ENCODE assay signal across 8 mouse cellular contexts in genomic region chr17:47395376-47395913, GRCm38 (mm10). TPM values are rescaled to one million over a fixed set of nuclear protein-coding genes. Genes with fewer than 3 reads are reported as not detected.
DNase-seq lines count a peak whose midpoint lies in the region; ATAC-seq and TF ChIP-seq lines count a peak whose summit lies in the region.

No protein-coding gene starts in this region.

- DNase-seq in G1E (ENCODE audit: low spot score): peak; percentile 23
- no peak for DNase-seq in hindbrain, embryonic 14.5 days (ENCODE audit: low spot score)
- peak; percentile 77 for DNase-seq in liver
- no peak for DNase-seq in right cerebral cortex, postnatal 25 days

- no peak overlapping the region for H3K9ac ChIP-seq in forebrain, embryonic 16.5 days (replicated peaks; ENCODE audit: low read depth, low read length)
- H3K9ac ChIP-seq in hindbrain, embryonic 14.5 days: 0 out of 2 replicates have a peak overlapping the region, but pooled peaks have one; percentile 20
- no peak overlapping the region for H3K9ac ChIP-seq in midbrain, embryonic 16.5 days (ENCODE audit: low read depth, low read length)

- WGBS in bone marrow, adult 2 months: 1% methylated on average over 20 of the region's 20 CpGs
- 3% methylated on average over 19 of the region's 20 CpGs for WGBS in forebrain, embryonic 16.5 days
- WGBS in hindbrain, embryonic 14.5 days: 3% methylated on average over 19 of the region's 20 CpGs
- WGBS in midbrain, embryonic 16.5 days: 4% methylated on average over 17 of the region's 20 CpGs

- peak overlapping the region; percentile 44 for H3K4me2 ChIP-seq in forebrain, embryonic 16.5 days (ENCODE audit: low read length)
- H3K4me2 ChIP-seq in hindbrain, embryonic 14.5 days (replicated peaks): peak overlapping the region; percentile 39
- H3K4me2 ChIP-seq in midbrain, embryonic 16.5 days (ENCODE audit: low read length): peak overlapping the region; percentile 45

- H3K4me3 ChIP-seq in G1E (ENCODE audit: low read depth, low read length): peak overlapping the region; percentile 68
- peak overlapping the region; percentile 75 for H3K4me3 ChIP-seq in bone marrow, adult 2 months (replicated peaks; ENCODE audit: control insufficient read depth, low read depth, low read length)
- H3K4me3 ChIP-seq in forebrain, embryonic 16.5 days (replicated peaks; ENCODE audit: low read length): peak overlapping the region; percentile 26
- H3K4me3 ChIP-seq in hindbrain, embryonic 14.5 days (replicated peaks; ENCODE audit: low read length): 0 out of 2 replicates have a peak overlapping the region, but pooled peaks have one; percentile 3
- H3K4me3 ChIP-seq in midbrain, embryonic 16.5 days (ENCODE audit: low read depth, low read length): peak overlapping the region; percentile 18
- H3K4me3 ChIP-seq in testis, adult 2 months (ENCODE audit: control insufficient read depth, low read depth, low read length): peak overlapping the region; percentile 65

- no peak overlapping the region for H3K27ac ChIP-seq in bone marrow, adult 2 months (ENCODE audit: control insufficient read depth, insufficient read depth, low read depth, low read length, poor library complexity)
- H3K27ac ChIP-seq in forebrain, embryonic 16.5 days (ENCODE audit: low read length): no peak overlapping the region
- H3K27ac ChIP-seq in hindbrain, embryonic 14.5 days: no peak overlapping the region
- no peak overlapping the region for H3K27ac ChIP-seq in midbrain, embryonic 16.5 days (ENCODE audit: low read length)
- H3K27ac ChIP-seq in testis, adult 2 months (ENCODE audit: control insufficient read depth, insufficient read depth, low read depth, low read length): no peak overlapping the region

- no peak for ATAC-seq in G1E (ENCODE audit: extremely low read depth, insufficient number of reproducible peaks, low FRiP score, poor library complexity, severe bottlenecking)
- peak; percentile 45; the same call in 1 of the 2 replicates for ATAC-seq in forebrain, embryonic 16.5 days
- no peak; the same call in 1 of the 2 replicates for ATAC-seq in hindbrain, embryonic 14.5 days (ENCODE audit: low FRiP score)
- peak; percentile 39; the same call in 1 of the 2 replicates for ATAC-seq in midbrain, embryonic 16.5 days

- H3K27me3 ChIP-seq in G1E (ENCODE audit: insufficient read depth, low read length): peaks cover 30% of the 10 kb centered on the region
- H3K27me3 ChIP-seq in forebrain, embryonic 16.5 days (replicated peaks; ENCODE audit: control insufficient read depth, insufficient read depth, low read length): peaks cover 29% of the 10 kb centered on the region
- H3K27me3 ChIP-seq in hindbrain, embryonic 14.5 days (ENCODE audit: control insufficient read depth, insufficient read depth, low read length): peaks cover 22% of the 10 kb centered on the region
- peaks cover 19% of the 10 kb centered on the region for H3K27me3 ChIP-seq in midbrain, embryonic 16.5 days (ENCODE audit: control insufficient read depth, insufficient read depth, low read depth, low read length)
- no peaks in the 10 kb centered on the region; the same call in 1 of the 2 replicates for H3K27me3 ChIP-seq in testis, adult 2 months (ENCODE audit: control insufficient read depth, insufficient read depth, low read length)

- no peak for TF ChIP-seq POLR2A in bone marrow, adult 2 months (IDR thresholded peaks at IDR 0.05; ENCODE audit: borderline replicate concordance, control insufficient read depth, low read depth, low read length)
- no peak for TF ChIP-seq POLR2A in testis, adult 2 months (IDR thresholded peaks at IDR 0.05; ENCODE audit: control insufficient read depth, low read depth, low read length)

- H3K9me3 ChIP-seq in G1E (replicated peaks): no peaks in the 10 kb centered on the region
- no peaks in the 10 kb centered on the region for H3K9me3 ChIP-seq in forebrain, embryonic 16.5 days (ENCODE audit: control insufficient read depth, low read length)
- H3K9me3 ChIP-seq in hindbrain, embryonic 14.5 days (ENCODE audit: control insufficient read depth, low read length): no peaks in the 10 kb centered on the region
- no peaks in the 10 kb centered on the region for H3K9me3 ChIP-seq in midbrain, embryonic 16.5 days (replicated peaks; ENCODE audit: control insufficient read depth, low read length, poor library complexity, severe bottlenecking)

- TF ChIP-seq CTCF in G1E (IDR thresholded peaks at IDR 0.05; ENCODE audit: low read depth, low read length): no peak
- TF ChIP-seq CTCF in bone marrow, adult 2 months (IDR thresholded peaks at IDR 0.05; ENCODE audit: control insufficient read depth, insufficient read depth, low read length): no peak
- no peak for TF ChIP-seq CTCF in testis, adult 2 months (IDR thresholded peaks at IDR 0.05; ENCODE audit: control insufficient read depth, insufficient read depth, insufficient replicate concordance, low read depth, low read length)

- H3K36me3 ChIP-seq in G1E (replicated peaks): no peaks in the 10 kb centered on the region
- no peaks in the 10 kb centered on the region for H3K36me3 ChIP-seq in forebrain, embryonic 16.5 days (ENCODE audit: control insufficient read depth, insufficient read depth)
- H3K36me3 ChIP-seq in hindbrain, embryonic 14.5 days (replicated peaks; ENCODE audit: control insufficient read depth, insufficient read depth): no peaks in the 10 kb centered on the region
- H3K36me3 ChIP-seq in midbrain, embryonic 16.5 days (ENCODE audit: control insufficient read depth, insufficient read depth, low read length): no peaks in the 10 kb centered on the region
- no peaks in the 10 kb centered on the region for H3K36me3 ChIP-seq in testis, adult 2 months (ENCODE audit: control insufficient read depth, insufficient read depth, low read length)

- H3K4me1 ChIP-seq in G1E (ENCODE audit: insufficient read depth, low read depth, low read length): peaks cover 14% of the 10 kb centered on the region
- no peaks in the 10 kb centered on the region; the same call in 1 of the 2 replicates for H3K4me1 ChIP-seq in bone marrow, adult 2 months (ENCODE audit: control insufficient read depth, insufficient read depth, low read length)
- H3K4me1 ChIP-seq in forebrain, embryonic 16.5 days (replicated peaks; ENCODE audit: control insufficient read depth, insufficient read depth, low read length): peaks cover 9% of the 10 kb centered on the region
- no peaks in the 10 kb centered on the region for H3K4me1 ChIP-seq in hindbrain, embryonic 14.5 days (replicated peaks; ENCODE audit: control insufficient read depth, insufficient read depth, low read length)
- H3K4me1 ChIP-seq in midbrain, embryonic 16.5 days (ENCODE audit: control insufficient read depth, insufficient read depth, low read length): peaks cover 4% of the 10 kb centered on the region; the same call in 1 of the 2 replicates
- H3K4me1 ChIP-seq in testis, adult 2 months (ENCODE audit: control insufficient read depth, insufficient read depth, low read length): peaks cover 23% of the 10 kb centered on the region

RNA-seq across cellular contexts. Expression of gene Guca1a, which starts 4.9 kb away (rescaled TPM):
- total RNA-seq in G1E (2014; fragmentation: Nextera tagmentation) (not detected in 2 replicates), G1E (2017) (not detected in 2 replicates)
- polyA plus RNA-seq in G1E (2012): 0.08 and 0.10 TPM in 2 replicates
- polyA plus RNA-seq in bone marrow, adult 2 months (2011; ENCODE audit: insufficient read depth, insufficient read length, low replicate concordance, missing spikeins): 1.8 TPM in 1 of 2 replicates, not detected in the other
- polyA plus RNA-seq in forebrain, embryonic 16.5 days (2015; fragmentation: Nextera tagmentation; extraction: Ambion mirVana): 0.67 TPM in 1 of 2 replicates, not detected in the other
- polyA plus RNA-seq in hindbrain, embryonic 14.5 days (2014; fragmentation: Nextera tagmentation; extraction: Ambion mirVana): 0.31 and 0.40 TPM in 2 replicates
- 0.29 and 0.50 TPM in 2 replicates for polyA plus RNA-seq in midbrain, embryonic 16.5 days (2015; fragmentation: Nextera tagmentation; extraction: Ambion mirVana)
- 10.1 and 15.0 TPM in 2 replicates for polyA plus RNA-seq in testis, adult 2 months (2012; rRNA removed)

RNA-seq across cellular contexts. Expression of gene Guca1b, which starts 10.3 kb away (rescaled TPM):
- total RNA-seq in G1E (2014; fragmentation: Nextera tagmentation) (not detected in 2 replicates), G1E (2017) (not detected in 2 replicates)
- polyA plus RNA-seq in G1E (2012): not detected in 2 replicates
- polyA plus RNA-seq in bone marrow, adult 2 months (2011; ENCODE audit: insufficient read depth, insufficient read length, low replicate concordance, missing spikeins): 0.61 and 1.2 TPM in 2 replicates
- polyA plus RNA-seq in forebrain, embryonic 16.5 days (2015; fragmentation: Nextera tagmentation; extraction: Ambion mirVana): 0.29 and 0.37 TPM in 2 replicates
- polyA plus RNA-seq in hindbrain, embryonic 14.5 days (2014; fragmentation: Nextera tagmentation; extraction: Ambion mirVana): 0.25 and 0.46 TPM in 2 replicates
- 0.33 and 0.37 TPM in 2 replicates for polyA plus RNA-seq in midbrain, embryonic 16.5 days (2015; fragmentation: Nextera tagmentation; extraction: Ambion mirVana)
- 0.26 and 0.36 TPM in 2 replicates for polyA plus RNA-seq in testis, adult 2 months (2012; rRNA removed)

RNA-seq across cellular contexts. Expression of gene Mrps10, which starts 26.8 kb away (rescaled TPM):
- total RNA-seq in G1E (2014; fragmentation: Nextera tagmentation): 64.7 and 71.5 TPM in 2 replicates
- total RNA-seq in G1E (2017): 43.0 and 48.0 TPM in 2 replicates
- polyA plus RNA-seq in G1E (2012): 50.0 and 65.5 TPM in 2 replicates
- 18.4 and 31.9 TPM in 2 replicates for polyA plus RNA-seq in bone marrow, adult 2 months (2011; ENCODE audit: insufficient read depth, insufficient read length, low replicate concordance, missing spikeins)
- polyA plus RNA-seq in forebrain, embryonic 16.5 days (2015; fragmentation: Nextera tagmentation; extraction: Ambion mirVana): 72.2 and 74.1 TPM in 2 replicates
- 61.7 and 72.3 TPM in 2 replicates for polyA plus RNA-seq in hindbrain, embryonic 14.5 days (2014; fragmentation: Nextera tagmentation; extraction: Ambion mirVana)
- 63.6 and 67.6 TPM in 2 replicates for polyA plus RNA-seq in midbrain, embryonic 16.5 days (2015; fragmentation: Nextera tagmentation; extraction: Ambion mirVana)
- polyA plus RNA-seq in testis, adult 2 months (2012; rRNA removed): 20.5 and 21.3 TPM in 2 replicates

RNA-seq across cellular contexts. Expression of gene AI661453, which starts 41.0 kb away (rescaled TPM):
- total RNA-seq in G1E (2014; fragmentation: Nextera tagmentation) (not detected in 2 replicates), G1E (2017) (under 0.01 and 0.06 TPM in 2 replicates)
- 0.02 and 0.03 TPM in 2 replicates for polyA plus RNA-seq in G1E (2012)
- 0.30 and 0.68 TPM in 2 replicates for polyA plus RNA-seq in bone marrow, adult 2 months (2011; ENCODE audit: insufficient read depth, insufficient read length, low replicate concordance, missing spikeins)
- polyA plus RNA-seq in forebrain, embryonic 16.5 days (2015; fragmentation: Nextera tagmentation; extraction: Ambion mirVana): 0.19 and 0.22 TPM in 2 replicates
- 0.23 and 0.31 TPM in 2 replicates for polyA plus RNA-seq in hindbrain, embryonic 14.5 days (2014; fragmentation: Nextera tagmentation; extraction: Ambion mirVana)
- 0.09 and 0.17 TPM in 2 replicates for polyA plus RNA-seq in midbrain, embryonic 16.5 days (2015; fragmentation: Nextera tagmentation; extraction: Ambion mirVana)
- 0.53 and 0.81 TPM in 2 replicates for polyA plus RNA-seq in testis, adult 2 months (2012; rRNA removed)

RNA-seq across cellular contexts. Expression of gene 1700001C19Rik, which starts 41.7 kb away (rescaled TPM):
- total RNA-seq in G1E (2014; fragmentation: Nextera tagmentation) (not detected in 2 replicates), G1E (2017) (0.17 TPM in 1 of 2 replicates, not detected in the other)
- polyA plus RNA-seq in G1E (2012): not detected in 2 replicates
- 1.4 and 1.5 TPM in 2 replicates for polyA plus RNA-seq in bone marrow, adult 2 months (2011; ENCODE audit: insufficient read depth, insufficient read length, low replicate concordance, missing spikeins)
- polyA plus RNA-seq in forebrain, embryonic 16.5 days (2015; fragmentation: Nextera tagmentation; extraction: Ambion mirVana): 0.55 and 0.86 TPM in 2 replicates
- 0.37 and 0.47 TPM in 2 replicates for polyA plus RNA-seq in hindbrain, embryonic 14.5 days (2014; fragmentation: Nextera tagmentation; extraction: Ambion mirVana)
- polyA plus RNA-seq in midbrain, embryonic 16.5 days (2015; fragmentation: Nextera tagmentation; extraction: Ambion mirVana): 0.46 and 0.50 TPM in 2 replicates
- 545 and 576 TPM in 2 replicates for polyA plus RNA-seq in testis, adult 2 months (2012; rRNA removed)

Comparison
In these comparisons a context has a peak if more than half of its experiments do, and no peak if none do; other contexts are left out.
1. ATAC-seq: peak in forebrain, embryonic 16.5 days (single experiment) and midbrain, embryonic 16.5 days (single experiment); none in G1E (single experiment) and hindbrain, embryonic 14.5 days (single experiment).
2. DNase-seq: peak in G1E (single experiment) and liver (single experiment); none in hindbrain, embryonic 14.5 days (single experiment) and right cerebral cortex, postnatal 25 days (single experiment).
3. H3K4me3 ChIP-seq: peak in every context shown above with its lines; median percentile 75 in bone marrow, adult 2 months; 68 in G1E; 65 in testis, adult 2 months; 26 in forebrain, embryonic 16.5 days; 18 in midbrain, embryonic 16.5 days; 3 in hindbrain, embryonic 14.5 days.
4. Peak in every context shown above with its lines, with median percentiles within 50 percentile points of each other: H3K4me2 ChIP-seq.